Mouse (Mus musculus) bone marrow macrophage, adult 2 months (primary cell): ENCODE measurements around the gene Cenpa. TPM values are rescaled to one million over a fixed set of nuclear protein-coding genes. Genes with fewer than 3 reads are reported as not detected.

Experiments used
- H3K27ac ChIP-seq: 2 replicates; pipeline ENCODE4 v1.5.1; 2012; ENCODE audit warnings: low read depth, low read length; ENCODE audit not compliant: insufficient read depth
- H3K4me1 ChIP-seq: 2 replicates; pipeline ENCODE4 v1.6.1; 2012; ENCODE audit warnings: low read length; ENCODE audit not compliant: control insufficient read depth, insufficient read depth
- H3K4me3 ChIP-seq: 2 replicates; pipeline ENCODE4 v1.5.1; 2012; ENCODE audit warnings: mild to moderate bottlenecking, low read length, moderate library complexity; ENCODE audit not compliant: insufficient read depth
- CTCF ChIP-seq: IDR thresholded peaks from 2 replicates; pipeline ENCODE4 v1.5.1; 2012; ENCODE audit warnings: low read depth, mild to moderate bottlenecking, low read length, moderate library complexity
- POLR2A ChIP-seq: IDR thresholded peaks from 2 replicates; pipeline ENCODE4 v1.6.1; 2012; ENCODE audit warnings: mild to moderate bottlenecking, low read depth, low read length, borderline replicate concordance
- polyA plus RNA-seq: library from polyadenylated mRNA; stranded (reverse); fragments of >200 nt; gene quantifications from 2 replicates; pipeline ENCODE4 v1.2.4, GENCODE M21; 2012; ENCODE audit not compliant: missing spikeins, insufficient read depth, insufficient read length

Gene Cenpa
- polyA plus RNA-seq, 1 experiment = 81.0 TPM

DNA sequence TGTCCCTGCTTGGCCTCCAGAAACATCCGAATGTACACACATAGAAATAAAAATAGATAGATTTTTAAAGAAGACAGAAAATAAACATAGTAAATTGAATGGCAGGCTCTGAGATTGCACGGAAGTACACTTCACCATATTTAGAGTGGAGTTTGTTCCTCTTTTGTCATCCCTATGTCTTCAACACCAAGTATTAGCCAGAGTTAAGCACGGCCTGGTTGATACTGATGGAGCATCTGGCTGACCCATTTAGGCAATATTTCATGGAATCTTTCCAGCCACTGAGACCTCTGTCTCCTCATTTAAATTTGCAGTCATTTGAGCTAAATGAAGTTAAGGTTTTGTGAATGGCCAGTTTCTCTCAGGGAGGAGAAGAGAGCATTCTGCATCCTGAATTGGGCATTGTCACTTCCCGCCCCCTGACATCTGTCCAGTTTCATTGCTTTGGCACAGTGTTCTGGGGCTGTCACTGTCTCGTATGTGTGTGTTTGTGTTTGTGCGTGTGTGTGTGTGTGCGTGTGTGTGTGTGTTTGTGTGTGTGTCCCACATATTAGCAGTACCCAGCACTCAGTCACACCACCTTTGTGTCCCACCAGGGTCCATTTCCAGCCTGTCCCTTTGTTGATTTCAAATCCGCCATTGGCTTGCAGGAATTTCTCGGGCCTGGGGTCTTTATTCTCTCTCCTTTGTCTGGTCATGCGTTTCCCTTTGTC, 51.6 kb downstream of the Cenpa start:
- H3K27ac ChIP-seq = no peak overlapping the region
- H3K4me3 ChIP-seq = no peak overlapping the region
- no peaks in the 10 kb centered on the region for H3K4me1 ChIP-seq
- no peak for TF ChIP-seq CTCF
- TF ChIP-seq POLR2A = no peak

DNA sequence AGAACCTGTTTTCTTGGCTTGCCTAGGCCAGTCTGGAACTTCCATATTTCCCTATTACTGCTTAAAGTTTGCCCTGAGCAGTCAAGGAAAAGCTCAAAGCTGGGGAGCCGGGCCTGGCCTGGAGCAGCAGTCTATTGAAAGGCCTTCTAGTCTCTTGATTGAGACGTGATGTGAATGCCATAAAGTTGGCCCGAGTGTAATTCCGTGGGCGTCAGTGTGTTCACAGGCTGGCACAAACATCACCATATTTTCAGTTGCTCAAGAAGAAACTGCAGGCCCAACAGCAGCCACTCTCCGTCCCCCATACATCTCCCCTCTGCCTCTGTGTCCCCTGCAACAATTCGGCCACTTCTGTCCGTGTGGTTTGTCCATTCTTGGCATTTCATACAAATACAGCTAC, 55.4 kb downstream of the Cenpa start:
- H3K27ac ChIP-seq = no peak overlapping the region

More for the DNA sequence above, 55.4 kb downstream of the Cenpa start:
- Histone ChIP-seq H3K4me3 (no peak overlapping the region), H3K4me1 (no peaks in the 10 kb centered on the region)
- TF ChIP-seq CTCF (no peak), POLR2A (no peak)

Other genes with a start within 250 kb of the Cenpa start
- not detected in 2 replicates for gene Otof, start 204.8 kb upstream of the Cenpa start, polyA plus RNA-seq
- not detected in 2 replicates for gene 1700001C02Rik, start 200.7 kb upstream of the Cenpa start, polyA plus RNA-seq
- gene Cib4, start 120.9 kb upstream of the Cenpa start, polyA plus RNA-seq = not detected in 2 replicates
- gene Kcnk3, start 78.6 kb upstream of the Cenpa start, polyA plus RNA-seq = not detected in 2 replicates
- 77.3 and 78.2 TPM in 2 replicates for gene Slc35f6, start 18.8 kb upstream of the Cenpa start, polyA plus RNA-seq
- not detected in 2 replicates for gene Dpysl5, start 44.8 kb downstream of the Cenpa start, polyA plus RNA-seq
- 22.6 and 27.8 TPM in 2 replicates for gene Mapre3, start 147.9 kb downstream of the Cenpa start, polyA plus RNA-seq
- 43.0 and 57.9 TPM in 2 replicates for gene Tmem214, start 201.2 kb downstream of the Cenpa start, polyA plus RNA-seq
- gene Agbl5, start 221.9 kb downstream of the Cenpa start, polyA plus RNA-seq = 5.8 and 6.5 TPM in 2 replicates
- gene Ost4, start 241.0 kb downstream of the Cenpa start, polyA plus RNA-seq = 317 and 358 TPM in 2 replicates
- 29.1 and 37.2 TPM in 2 replicates for gene Emilin1, start 246.6 kb downstream of the Cenpa start, polyA plus RNA-seq